Mouse (Mus musculus) c-Kit-positive CD71-positive TER-119-negative erythroid progenitor cells, embryonic 14.5 days (primary cell): ENCODE results near the gene Tgfbi.

Experiments used
- DNase-seq: peaks from one replicate; pipeline ENCODE4 v3.0.0-alpha.2; 2013; ENCODE audit warnings: low read depth

The Tgfbi gene

GRCm38 (mm10) chr13:56609103-56609856 lies at the start of gene Tgfbi:
TSS of gene Tgfbi (plus strand) at chr13:56609523.
- no peak for DNase-seq

DNA sequence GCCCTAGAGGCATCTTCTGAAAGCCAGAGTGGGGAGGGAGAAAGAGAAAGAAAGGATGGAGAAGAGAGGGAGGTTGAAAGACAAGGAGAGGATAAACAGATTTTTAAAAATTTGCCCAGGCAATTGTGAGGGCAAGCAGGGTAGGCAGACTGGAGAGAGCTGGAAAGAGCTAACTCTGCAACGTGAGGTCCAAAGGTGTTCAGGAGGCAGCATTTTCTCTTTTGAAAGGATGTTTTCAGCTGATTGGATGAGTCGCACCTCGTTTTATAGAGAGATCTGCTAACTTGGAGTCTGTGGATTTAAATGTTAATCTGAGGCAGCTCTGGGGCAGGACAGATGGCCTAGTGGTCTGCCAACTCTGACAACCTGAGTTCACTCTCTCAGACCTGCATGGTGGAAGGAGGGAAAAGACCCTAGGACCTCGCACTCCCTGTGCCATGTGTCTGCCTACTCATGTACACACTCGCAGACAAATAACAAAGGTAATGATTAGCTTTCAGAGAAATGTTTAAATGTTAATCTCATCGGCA lies 49.4 kb upstream of the Tgfbi start:
- no peak for DNase-seq

- DNase-seq = no peak
Observed at GRCm38 (mm10) chr13:56561129-56561528, 48.2 kb upstream of the Tgfbi start.

DNA sequence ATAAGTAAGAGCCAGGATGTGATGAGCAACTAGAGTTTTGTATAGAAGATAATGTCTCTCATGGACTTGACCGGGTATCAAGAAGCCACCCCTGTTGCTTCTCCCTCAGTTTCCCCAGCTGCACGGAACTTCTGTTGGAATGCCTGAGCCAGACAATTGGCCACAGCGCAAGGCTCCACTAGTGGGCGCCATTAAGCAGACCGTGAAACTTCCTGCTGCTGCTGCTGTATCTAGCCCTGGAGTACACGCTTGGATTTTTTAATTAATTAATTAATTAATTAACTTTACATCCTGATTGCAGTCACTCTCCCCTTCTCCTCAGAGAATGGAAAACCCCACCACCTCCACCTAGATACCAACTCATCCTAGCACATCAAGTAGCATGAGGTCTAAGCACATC lies 46.2 kb upstream of the Tgfbi start:
- no peak for DNase-seq

GRCm38 (mm10) chr13:56566336-56566735 lies 43.0 kb upstream of the Tgfbi start:
- no peak for DNase-seq

GRCm38 (mm10) chr13:56571645-56572044 lies 37.7 kb upstream of the Tgfbi start:
- DNase-seq = no peak

GRCm38 (mm10) chr13:56575074-56575473 lies 34.2 kb upstream of the Tgfbi start:
- no peak for DNase-seq

DNA sequence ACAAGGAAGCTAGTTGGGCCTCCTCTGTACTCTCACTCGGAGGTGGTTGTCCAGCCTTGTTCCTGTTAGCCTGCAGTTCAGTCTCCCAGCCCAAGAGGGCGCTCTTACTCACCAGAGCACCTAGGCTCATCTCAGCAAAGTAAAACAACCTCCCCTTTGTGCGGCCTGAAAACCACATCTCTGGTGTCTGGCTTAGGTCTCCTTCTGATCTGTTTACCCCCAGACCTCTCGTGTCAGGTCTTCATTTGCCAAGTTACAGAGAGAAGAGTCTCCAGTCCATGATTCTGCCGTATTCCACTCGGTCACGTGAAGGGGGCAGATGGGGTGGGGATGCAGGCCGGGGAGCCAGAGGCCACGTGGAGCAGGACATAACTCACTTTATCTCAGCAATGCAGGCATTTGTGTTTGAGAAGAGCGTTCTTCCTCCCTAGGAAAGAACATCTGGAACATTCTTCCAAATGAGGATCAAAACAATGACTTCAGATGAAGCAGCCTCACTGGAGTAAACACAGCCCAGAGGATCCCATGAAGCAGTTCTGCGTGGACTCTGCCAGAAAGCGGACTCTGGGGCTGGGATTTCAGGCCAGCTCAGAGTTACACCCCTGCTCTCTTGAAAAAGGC lies 33.5 kb upstream of the Tgfbi start:
- DNase-seq = peak; percentile 10

DNA sequence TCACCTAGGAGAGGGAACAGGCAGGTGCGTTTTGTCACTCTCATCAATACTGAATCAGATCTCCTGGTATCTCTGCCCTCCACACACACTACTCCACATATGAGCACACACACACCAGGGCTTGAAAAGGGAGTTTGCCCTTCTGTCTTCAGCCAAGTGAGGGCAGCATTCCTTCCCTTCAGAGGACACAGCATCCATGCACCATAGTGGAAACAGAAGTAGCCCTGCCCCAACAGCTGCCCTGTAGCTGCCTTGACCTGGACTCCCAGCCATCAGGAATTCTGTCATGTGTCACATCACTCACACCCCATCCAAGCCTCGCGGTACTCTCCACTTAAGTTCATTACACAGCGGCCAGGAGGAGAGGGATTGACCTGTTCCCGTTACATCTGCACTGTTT lies 31.2 kb upstream of the Tgfbi start:
- no peak for DNase-seq

DNA sequence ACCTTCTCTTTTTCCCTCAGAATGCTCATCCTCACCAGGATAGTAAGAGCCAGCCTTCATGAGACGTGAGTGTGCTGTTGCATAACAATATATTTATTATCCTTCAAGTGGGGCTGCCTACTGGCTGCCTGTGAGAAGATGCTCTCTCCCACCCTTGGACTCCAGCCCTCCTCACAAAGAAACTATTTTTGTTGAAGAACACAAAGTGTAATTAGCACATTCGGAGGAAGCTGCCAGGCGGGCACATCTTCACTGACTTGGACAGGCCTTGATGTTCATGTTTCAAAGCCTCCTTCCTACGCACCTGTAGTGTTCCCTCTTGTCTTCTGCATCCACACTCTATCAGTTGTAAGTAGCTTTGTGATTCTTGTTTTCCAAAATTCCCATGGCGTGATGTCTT lies 28.9 kb upstream of the Tgfbi start:
- no peak for DNase-seq

GRCm38 (mm10) chr13:56581512-56581911 lies 27.8 kb upstream of the Tgfbi start:
- no peak for DNase-seq

DNA sequence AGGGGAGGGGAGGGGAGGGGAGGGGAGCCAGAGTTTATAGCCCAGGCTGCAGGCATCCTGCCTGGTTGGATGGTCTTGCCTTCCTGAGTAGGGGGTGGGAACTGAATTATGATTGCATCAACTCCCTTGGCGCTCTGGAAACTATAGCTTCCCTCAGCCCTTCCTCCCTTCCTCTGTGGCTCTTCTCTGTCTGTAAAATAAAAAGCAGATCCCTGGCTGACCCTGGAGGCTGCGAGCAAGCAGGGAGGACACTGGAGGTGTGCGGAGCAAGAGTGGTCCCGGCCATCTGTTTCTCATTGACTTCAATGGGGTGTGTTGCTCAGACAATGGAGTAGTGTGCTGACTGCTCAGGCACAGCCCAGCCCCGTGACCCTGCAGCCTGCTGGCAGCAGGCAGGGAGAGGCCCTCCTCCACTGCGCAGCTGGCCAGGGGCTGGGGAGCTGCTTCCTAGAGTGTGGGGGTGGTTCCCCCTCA lies 27.3 kb upstream of the Tgfbi start:
- no peak for DNase-seq

GRCm38 (mm10) chr13:56582720-56583119 lies 26.6 kb upstream of the Tgfbi start:
- no peak for DNase-seq

DNA sequence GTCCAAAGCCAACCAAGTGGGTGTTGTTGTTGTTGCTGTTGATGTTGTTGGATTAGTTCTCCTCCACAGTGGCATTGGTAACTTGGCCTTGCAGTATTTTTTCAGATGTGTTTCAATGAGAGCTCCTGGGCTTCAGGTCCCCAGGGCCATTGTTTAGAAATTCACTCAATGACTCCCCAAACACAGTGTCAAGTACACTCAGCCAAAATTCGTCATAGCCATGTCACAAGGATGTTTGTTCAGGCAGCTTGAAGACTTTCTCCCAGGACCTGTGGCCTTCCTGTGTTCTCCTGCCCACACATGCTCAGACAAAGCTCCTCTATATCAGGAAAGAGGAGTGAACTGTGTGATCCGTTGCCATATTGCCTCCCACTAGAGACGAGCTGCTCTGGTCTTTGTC lies 23.3 kb upstream of the Tgfbi start:
- DNase-seq = no peak

DNA sequence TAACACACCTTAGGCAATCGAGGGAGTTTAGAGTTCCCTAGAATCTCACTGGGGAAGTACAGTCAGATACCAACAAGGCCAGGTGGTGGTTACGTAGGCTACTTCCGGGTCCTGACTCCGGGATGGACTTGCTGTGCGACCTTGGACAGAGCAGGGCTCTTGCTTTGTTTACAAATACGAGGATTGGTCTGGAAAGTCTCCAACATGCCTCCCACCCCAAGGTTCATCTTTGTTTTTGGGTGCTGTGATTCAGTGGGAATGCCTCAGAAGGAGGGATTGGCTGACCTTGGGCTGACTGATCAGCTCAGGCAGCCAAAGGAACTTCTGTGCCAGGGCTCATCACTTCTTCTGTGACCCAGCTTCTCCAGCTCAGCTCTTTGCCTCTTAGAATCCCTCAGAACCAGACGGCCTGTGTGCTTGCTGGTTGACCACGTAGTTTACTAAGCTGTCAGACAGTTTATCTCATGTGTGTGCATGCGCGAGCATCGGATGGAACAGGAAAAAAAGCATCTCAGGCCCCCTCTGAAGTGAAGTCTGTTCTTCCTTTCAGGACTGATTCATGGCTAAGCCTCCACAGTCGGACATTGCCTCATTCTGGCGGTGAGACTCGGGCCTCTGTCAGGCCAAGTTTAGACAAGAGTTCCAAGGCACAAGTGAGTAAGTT lies 20.7 kb upstream of the Tgfbi start:
- DNase-seq = no peak

- DNase-seq = no peak
Observed at GRCm38 (mm10) chr13:56590202-56590601, 19.1 kb upstream of the Tgfbi start.

DNA sequence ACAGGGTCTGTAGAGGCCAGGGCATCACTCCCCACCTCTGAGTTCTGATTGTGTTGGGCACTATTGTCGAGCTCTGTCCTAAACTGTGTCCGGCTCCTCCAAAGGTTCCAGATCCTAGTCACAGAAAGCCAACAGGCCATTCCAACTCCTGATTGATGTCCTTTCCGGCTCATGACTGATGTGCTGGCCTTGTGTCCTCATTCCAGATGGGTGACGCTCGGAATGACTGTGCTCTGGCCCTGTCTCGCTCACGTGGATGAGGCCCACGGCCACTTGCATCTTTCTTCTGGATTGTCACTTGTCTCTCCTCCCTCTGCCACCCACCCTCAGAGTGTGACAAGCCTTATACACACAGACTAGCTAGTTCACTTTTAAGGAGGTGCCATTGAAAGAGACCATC lies 18.1 kb upstream of the Tgfbi start:
- no peak for DNase-seq

DNA sequence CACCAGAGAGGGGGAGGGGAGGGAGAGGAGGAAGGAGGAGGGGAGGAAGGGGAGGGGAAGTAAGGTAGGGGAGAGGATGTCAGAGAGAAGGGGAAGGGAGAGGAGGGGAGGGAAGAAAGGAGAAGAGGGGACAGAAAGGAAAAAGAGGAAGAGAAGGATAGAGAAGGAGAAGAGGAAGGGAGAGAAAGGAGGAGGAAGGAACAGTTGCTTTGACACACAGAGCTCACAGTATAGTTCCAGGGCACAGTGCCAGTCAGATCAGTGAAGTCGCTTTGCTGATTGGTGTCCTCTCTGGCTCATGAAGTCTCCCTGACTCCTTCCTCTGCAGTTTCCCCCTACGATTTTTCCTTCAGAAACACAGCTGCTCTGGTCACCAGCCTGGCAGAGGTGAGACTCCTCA lies 17.4 kb upstream of the Tgfbi start:
- DNase-seq = no peak

- DNase-seq = no peak
Observed at GRCm38 (mm10) chr13:56593196-56593595, 16.1 kb upstream of the Tgfbi start.

DNA sequence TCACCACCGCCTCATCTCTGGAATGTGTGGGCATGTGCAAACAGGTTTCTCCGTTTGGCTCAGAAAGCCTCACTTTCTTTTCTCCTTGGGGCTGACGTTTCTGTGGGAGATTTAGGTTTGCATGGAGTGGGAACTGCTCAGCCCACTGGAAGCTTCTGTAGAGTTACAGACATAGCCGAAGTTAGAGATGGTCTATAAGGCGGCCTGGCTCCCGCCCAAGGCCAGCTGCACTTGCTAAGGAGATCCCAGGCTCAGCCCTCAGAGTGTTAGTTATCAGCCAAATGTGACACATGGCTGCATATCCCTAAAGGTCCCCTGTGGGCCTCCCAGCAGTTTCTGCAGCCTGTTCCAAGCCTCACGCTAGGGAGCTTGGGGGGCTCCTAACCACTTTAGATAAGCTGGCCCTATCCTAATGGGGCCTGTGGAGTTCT lies 15.3 kb upstream of the Tgfbi start:
- no peak for DNase-seq

GRCm38 (mm10) chr13:56595246-56595645 lies 14.1 kb upstream of the Tgfbi start:
- no peak for DNase-seq

DNA sequence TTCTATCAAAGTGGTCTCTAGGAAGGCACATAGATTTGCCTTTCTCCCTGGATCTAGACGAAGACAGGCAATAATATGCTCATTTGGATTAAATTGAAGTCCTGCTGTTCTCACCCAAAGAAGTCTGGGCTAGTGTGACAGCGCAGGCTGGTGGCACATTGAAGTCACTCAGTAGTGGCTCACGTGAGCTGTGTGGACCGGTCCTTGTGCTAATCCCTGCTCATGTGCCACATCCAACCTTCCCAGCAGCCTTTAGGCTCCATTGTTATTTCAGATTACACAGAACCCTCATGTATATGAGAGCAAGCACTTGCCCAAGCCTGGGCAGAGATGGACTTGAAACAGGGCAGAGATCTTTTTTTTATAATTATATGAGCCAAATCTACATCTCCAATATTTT lies 12.0 kb upstream of the Tgfbi start:
- DNase-seq = no peak
